Mouse (Mus musculus): Measurements from ENCODE around the gene Sap25. TPM values are rescaled to one million over a fixed set of nuclear protein-coding genes. Genes with fewer than 3 reads are reported as not detected.
"Not testable (repeated sequence)": the region's sequence is repeated elsewhere in the genome, so short reads cannot be mapped to it uniquely, and the experiment has no call there.

Gene Sap25
- 1 to 10 TPM; 4.2 to 9.7 TPM for total RNA-seq (2021)
- long read RNA-seq, experiment 1, partial matches to known transcripts, result 0 of 3 reads
- long read RNA-seq, experiment 1, other reads (novel, unspliced or antisense), result 0 of 3 reads
- long read RNA-seq, experiment 2, partial matches to known transcripts, result 0 of 4 reads
- long read RNA-seq, experiment 2, other reads (novel, unspliced or antisense), result 0 of 4 reads

GRCm38 (mm10) chr5:137641054-137641453, at the start of gene Sap25:
Sap25 (plus strand) TSS chr5:137641334.
- peak; percentile 58 for DNase-seq

DNA sequence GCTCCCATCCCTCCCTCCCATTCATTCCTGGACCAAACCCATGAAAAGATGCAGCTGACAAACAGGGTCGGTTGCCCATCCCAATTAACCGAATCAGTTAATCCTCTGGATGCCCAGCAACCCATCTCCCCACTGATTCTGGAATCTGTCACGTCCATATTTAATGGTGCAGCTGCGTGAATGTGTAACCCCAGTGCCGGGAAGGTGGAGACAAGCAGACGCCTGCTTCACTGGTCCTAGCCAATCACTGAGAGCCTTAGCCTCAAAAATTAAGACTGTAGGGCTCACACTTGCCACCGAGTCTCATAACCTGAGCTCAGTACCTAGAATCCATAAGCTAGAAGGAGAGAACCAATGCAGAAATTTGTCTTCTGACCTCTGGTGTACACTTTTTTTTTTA, 45.2 kb upstream of the Sap25 start:
- DNase-seq, result no peak

- no peak for DNase-seq
These were observed 44.4 kb upstream of the Sap25 start for GRCm38 (mm10) chr5:137596601-137597261.

DNA sequence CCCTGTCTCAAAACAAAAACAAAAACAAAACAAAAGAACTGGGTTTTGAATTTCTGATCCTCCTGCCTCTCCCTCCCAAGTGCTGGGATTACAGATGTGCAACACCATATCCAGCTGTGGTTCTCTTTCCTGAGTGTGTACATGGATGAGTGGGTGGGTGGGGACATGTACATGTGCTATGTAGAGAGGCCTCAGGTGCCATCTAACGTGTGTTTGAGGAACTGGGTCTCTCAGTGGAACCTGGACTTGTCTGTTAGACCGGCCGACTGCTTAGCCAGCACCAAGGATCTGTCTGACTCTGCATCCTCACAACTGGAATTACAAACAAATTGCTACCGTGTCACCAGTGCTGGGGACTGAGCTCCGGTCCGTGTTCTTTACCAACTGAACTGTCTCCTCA, 43.5 kb upstream of the Sap25 start:
- no peak for DNase-seq

DNA sequence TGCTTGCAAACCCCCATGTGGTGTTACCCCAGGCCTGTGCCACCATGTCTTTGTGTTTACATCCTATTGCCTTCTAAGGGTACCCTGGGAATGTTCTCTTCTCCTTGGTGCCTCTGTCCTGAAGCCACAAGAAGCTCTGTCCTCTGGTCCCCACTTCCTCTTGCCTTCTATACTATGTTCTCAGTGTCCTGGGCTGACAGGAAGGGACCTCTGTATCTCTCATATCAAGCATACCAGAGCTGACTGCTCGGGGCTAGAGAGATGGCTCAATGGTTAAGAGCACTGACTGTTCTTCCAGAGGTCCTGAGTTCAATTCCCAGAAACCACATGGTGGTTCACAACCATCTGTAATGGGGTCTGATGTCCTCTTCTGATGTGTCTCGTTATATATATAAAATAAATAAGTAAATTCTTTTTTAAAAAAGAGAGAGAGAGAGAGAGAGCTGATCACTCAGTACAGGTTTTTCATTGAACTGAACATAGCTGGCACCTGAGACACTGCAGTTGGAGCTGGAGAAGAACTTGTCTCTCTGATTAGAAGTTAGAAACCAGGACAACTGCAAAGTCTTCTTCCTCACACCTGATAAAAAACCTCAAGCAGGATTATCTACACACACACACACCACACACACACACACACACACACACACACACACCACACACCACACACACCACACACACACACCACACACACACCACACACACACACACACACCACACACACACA, 42.9 kb upstream of the Sap25 start:
- no peak for DNase-seq

DNA sequence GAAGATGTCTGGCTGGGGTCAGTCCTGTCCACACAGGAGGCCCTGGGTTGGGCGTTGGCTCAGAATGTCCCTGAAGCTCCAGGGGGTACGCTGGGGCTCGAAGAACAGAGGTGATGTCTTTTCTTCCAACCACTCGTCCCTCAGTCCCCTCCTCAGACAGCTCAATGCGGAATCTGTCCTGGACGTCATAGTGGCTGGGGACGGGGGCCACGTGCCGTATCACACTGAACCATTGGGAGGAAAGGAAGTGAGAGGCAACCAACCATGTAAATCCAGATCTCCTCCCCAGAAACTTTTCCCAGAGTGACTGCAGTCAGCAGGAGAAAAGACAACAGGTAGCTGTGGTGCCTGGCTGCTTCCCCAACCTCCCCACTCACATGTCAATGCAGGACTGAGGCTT, 41.5 kb upstream of the Sap25 start:
- DNase-seq, result no peak

DNA sequence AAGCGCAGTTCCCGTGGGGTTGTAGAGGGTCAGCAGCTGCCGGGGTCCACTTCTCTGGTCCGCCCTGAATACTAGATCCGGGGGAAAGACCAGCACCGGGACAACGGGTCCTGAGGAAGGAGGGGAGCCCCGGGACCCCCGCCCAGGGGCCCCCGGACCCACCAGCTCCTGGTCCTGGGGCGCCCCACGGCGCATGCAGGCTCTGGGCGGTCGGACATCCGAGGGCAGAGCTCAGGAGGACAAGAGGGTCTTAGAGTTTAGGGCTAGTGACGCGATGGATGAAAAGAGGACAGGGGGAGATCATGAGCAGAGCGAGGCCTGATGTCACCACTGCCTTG, 40.9 kb upstream of the Sap25 start:
- DNase-seq, result no peak

DNA sequence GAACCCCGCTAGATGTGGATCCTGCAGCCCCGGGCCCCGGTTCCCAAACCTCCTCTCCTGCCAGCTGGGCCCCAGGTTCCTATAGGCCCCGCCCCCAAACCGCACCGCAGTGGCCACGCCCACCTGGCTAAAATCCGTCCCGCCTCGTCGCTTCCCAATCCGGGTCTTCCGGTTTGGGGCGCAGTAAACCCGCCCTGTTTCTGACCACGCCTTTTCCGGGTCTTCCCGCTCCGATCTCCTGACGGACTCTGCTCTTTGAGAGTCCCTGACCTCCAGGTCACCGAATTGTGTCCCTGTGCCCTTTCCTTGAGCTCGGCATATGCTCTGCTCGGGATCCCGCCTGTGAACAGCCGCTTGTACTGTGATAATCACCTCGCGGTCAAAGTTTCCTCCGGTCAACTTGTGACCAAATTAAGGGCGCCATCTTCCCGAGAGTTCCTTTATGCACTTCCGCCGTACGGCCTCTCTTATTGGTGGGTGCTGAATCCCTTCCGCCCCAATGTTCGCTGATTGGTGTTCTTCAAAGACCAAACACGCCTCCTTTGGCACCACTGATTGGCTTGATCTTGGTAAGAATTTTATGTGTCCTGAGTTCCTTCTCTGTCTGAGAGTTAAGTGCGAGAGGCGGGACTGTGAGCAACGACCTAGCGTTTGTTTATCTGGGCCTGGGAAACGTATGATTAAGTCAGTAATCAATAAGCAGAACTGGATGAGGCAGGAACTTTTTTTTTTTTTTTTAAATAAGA, 40.3 kb upstream of the Sap25 start, which contains the start of gene Mospd3:
Gene Mospd3 (minus strand): TSS at position 440 of the 746 bp plus-strand sequence.
- peak; percentile 98 for DNase-seq

GRCm38 (mm10) chr5:137601365-137601729, 39.8 kb upstream of the Sap25 start:
- no peak for DNase-seq

GRCm38 (mm10) chr5:137607860-137608653, 33.1 kb upstream of the Sap25 start:
- DNase-seq, result no peak

GRCm38 (mm10) chr5:137608654-137609190, 32.4 kb upstream of the Sap25 start:
- no peak for DNase-seq

GRCm38 (mm10) chr5:137609292-137609691, 31.8 kb upstream of the Sap25 start:
- no peak for DNase-seq

DNA sequence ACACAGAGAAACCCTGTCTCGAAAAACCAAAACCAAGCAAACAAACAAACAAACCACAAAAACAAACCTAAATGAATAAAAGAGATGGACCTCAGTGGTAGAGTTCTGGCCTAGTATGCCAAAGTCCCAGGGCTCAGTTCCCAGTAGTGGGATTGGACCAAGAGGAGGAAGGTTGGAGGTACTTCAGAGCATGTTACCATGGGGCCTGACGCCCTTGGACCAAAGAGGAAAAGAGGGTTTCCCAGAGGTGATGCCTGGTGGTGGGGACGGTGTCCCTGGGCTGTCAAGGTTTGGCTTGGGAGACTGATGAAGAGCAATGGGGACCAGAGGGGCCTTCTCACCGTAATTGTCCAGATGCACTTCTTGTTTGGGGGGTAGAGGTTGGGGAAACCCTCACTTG, 31.1 kb upstream of the Sap25 start:
- DNase-seq, result no peak

DNA sequence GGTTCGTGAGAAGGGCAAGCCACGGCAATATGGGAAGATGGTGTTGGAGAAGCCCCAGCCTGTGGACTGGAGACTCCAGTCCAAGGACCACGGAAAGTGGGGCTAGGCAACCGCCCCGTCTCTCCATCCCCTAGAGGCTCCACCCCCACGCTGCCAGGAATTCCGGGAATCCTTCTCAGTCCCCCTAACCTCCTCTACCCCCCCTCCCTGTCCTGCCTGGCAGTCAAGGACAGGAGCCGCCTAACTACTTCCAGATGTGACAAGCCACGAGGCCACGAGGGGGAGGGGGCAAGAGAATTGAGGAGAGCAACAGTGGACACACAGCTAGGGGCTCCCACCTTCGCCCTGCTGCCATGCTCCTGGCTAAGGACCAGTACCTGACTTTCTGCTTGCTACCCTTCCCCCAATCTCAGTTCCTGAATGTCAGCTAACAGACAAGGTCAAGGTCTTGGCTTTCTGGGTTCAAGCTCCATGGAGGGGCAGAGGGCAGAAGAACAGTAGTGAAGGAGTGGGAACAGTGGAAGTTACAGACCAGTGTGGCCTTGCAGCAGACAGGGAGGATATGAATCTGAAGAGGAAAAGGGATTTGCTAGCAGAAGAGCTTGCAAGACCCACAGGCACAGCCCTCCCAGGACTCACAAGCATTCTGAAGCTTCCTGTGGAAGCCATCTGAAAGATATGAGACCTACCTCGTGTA, 30.4 kb upstream of the Sap25 start:
- peak; percentile 85 for DNase-seq

GRCm38 (mm10) chr5:137611245-137611602, 29.9 kb upstream of the Sap25 start:
- peak; percentile 82 for DNase-seq

GRCm38 (mm10) chr5:137613076-137613475, 28.1 kb upstream of the Sap25 start:
- peak; percentile 20 for DNase-seq

- DNase-seq, result peak; percentile 74
These were observed 27.6 kb upstream of the Sap25 start, which contains the start of gene Pcolce for GRCm38 (mm10) chr5:137613550-137613949. Pcolce (minus strand) TSS chr5:137613784.

DNA sequence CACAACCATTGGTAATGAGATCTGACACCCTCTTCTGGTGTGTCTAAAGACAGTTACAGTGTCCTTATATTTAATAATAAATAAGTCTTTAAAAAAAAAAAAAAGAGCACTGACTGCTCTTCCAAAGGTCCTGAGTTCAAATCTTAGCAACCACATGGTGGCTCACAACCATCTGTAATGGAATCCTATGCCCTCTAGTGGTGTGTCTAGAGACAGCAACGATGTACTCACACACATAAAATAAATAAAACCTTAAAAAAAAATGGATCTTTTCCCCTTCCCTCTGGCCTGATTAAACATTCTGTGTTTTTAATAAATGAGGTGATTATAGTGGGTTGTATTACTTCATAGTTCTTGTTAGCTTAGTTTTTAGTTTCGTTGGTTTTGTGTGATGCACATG, 26.2 kb upstream of the Sap25 start:
- not testable (repeated sequence) for DNase-seq

DNA sequence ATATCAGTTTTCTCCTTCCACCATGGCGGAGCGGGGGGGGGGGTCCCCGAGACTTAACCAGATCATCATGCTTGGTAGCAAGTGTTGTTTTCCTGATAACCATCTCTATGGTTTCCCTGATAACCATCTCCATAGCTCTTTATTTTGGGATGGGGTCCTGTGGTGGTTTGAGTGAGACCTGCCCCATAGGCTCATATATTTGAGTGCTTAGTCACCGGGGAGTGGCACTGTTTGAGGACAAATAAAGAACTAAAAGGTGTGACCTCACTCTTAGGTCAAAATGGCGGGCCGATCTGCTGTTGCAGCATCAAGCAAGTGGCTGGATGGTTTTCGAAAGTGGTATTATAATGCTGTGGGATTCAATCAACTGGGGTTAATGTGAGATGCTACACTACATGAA, 25.8 kb upstream of the Sap25 start:
- DNase-seq, result no peak

- no peak for DNase-seq
These were observed 17.1 kb upstream of the Sap25 start for GRCm38 (mm10) chr5:137623937-137624530.

- no peak for DNase-seq
These were observed 13.1 kb upstream of the Sap25 start for GRCm38 (mm10) chr5:137627991-137628390.

Data from adrenal gland, postnatal 10 days (tissue).